Mouse (Mus musculus) heart, postnatal 25 days (tissue): ENCODE data around the gene Tbc1d12. TPM values are rescaled to one million over a fixed set of nuclear protein-coding genes. Genes with fewer than 3 reads are reported as not detected.
"Not testable (repeated sequence)": the region's sequence is repeated elsewhere in the genome, so short reads cannot be mapped to it uniquely, and the experiment has no call there.

ENCODE experiments used
- DNase-seq: peaks from one replicate; pipeline ENCODE4 v3.0.0; 2022; ENCODE audit warnings: low spot score
- intact Hi-C: fragments of 180-260 bp; cut with DNase I; formaldehyde crosslinking; loops from one replicate; pipeline ENCODE4 v1.15.1; 2025
- total RNA-seq, 2 experiments: library from RNA; stranded (reverse); gene quantifications; 2 replicates each; pipeline ENCODE4 v1.2.3; 2021

Gene Tbc1d12
- total RNA-seq, result 1 to 10 TPM; 5.9 to 6.7 TPM

DNA sequence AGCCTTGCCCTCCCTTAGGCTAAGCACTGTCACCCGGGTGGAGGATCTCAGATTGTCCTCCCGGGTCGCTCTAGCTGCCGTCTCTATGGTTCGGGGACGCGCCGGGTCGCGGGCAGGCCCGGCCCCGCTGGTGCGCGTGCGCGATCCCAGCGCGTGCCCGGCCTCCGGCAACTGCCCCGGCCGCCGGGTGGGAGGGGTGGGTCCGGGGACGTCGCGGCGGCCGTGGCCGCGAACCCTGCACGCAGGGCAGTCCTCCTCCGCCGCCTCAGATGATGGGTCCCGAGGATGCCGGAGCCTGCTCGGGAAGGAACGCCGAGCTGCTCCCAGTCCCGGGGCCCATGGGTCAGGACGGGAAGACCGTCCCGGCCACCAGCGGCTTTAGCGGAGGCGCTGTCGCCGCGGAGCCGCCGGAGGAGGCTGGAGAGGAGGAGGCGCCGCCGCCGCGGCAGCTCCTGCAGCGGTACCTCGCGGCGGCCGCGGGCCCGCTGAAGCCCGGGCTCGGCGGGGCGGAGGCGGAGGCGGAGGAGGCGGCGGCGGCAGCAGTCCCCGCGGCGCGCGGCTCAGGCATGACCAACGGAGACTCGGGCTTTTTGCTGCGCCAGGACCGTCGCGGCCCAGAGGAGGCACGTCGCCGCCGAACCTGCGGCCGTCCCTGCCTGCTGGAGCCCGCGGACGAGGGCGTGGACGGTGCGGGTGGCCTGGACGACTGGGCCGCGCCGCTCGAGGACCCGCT lies at the start of gene Tbc1d12:
Gene Tbc1d12, plus strand, starts transcription at position 142 of the 733 bp plus-strand sequence.
- intact Hi-C loops, result loop anchor here (2.0 to 5.0 kb wide), 2 partner anchors 18 to 81 kb away; partner anchors contain the start of gene Noc3l
- peak; percentile 82 for DNase-seq

DNA sequence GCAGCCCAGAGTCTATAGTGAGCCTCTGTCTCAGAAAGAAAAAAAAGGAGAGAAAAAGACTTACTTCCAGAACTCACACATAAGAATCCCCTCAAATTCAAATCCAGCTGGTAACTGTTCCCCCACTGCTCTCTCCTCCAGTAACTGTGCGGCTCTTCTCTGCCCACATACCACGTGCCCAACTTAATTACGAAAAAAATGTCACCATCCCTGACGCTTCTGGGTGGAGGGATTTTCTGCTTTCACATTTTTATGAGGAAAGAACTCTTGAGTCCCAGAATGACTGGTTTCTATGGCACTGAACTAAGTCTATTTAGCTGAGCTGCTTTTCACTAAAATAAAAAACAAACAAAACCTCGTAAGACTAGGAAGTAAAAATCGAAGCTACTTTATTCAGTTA lies 48.6 kb upstream of the Tbc1d12 start:
- DNase-seq, result no peak
- intact Hi-C loops, result no loop called here

DNA sequence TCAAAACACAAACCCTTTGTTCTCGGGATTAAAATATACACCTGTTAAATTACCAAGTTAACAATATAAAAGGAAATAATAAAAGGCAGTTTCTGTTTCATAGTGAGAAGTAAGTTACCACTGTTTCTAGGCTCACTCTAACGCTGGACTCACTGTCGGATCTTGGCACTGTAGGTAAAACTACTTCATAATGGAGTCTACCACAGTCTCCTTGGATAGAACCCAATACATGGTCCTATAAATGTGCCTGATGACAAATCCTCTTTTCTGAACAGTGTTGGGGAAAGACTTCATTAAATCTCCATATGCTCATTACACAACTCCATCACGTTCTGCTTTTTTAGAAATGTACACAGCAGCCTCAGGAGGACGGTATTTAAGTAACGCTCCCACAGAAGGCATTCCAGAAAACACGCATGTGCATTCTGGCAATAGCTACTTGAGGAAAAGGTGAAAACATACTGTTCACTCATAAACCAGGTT lies 42.8 kb upstream of the Tbc1d12 start:
- intact Hi-C loops, result no loop called here
- no peak for DNase-seq

DNA sequence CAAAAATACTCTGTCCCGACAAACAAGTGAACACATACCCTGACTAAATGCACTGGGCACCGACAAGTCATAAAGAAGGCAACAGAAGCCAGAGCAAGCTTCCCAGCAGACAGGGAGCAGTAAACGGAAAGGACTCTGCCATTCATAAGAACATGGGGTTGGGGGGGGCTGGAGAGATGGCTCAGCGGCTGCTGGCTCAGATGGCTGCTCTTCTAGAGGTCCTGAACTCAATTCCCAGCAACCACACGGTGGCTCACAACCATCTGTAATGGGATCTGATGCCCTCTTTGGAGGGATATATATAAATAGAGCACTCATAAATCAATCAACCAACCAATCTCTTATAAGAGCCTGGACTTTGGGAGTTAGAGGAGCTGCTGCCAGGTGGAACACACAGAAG lies 39.8 kb upstream of the Tbc1d12 start:
- intact Hi-C loops, result no loop called here
- DNase-seq, result no peak

GRCm38 (mm10) chr19:38798291-38798690 lies 38.1 kb upstream of the Tbc1d12 start:
- intact Hi-C loops, result no loop called here
- DNase-seq, result no peak

GRCm38 (mm10) chr19:38798801-38799200 lies 37.6 kb upstream of the Tbc1d12 start:
- intact Hi-C loops, result no loop called here
- no peak for DNase-seq

DNA sequence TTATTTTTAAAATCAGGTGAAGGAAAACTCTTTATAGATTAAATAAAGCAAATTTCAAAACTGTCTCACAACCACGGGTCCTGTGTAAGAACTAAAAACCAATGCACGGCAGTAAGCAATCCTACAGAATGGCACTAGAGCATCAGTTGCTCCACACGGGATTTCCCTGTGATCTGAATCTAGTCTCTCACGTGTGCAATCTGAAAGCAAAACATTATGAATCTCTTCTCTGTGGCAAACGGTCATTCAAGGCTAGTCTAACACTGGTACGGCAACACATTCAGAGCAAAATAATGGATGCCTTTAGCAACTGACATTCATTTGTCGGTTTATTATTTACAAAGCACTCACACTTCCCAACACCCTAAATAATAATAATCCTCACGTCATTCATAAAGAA lies 18.2 kb upstream of the Tbc1d12 start:
- DNase-seq, result no peak
- intact Hi-C loops, result loop anchor here (2.0 to 5.0 kb wide), 2 partner anchors 19 to 99 kb away; partner anchors contain the start of gene Tbc1d12

DNA sequence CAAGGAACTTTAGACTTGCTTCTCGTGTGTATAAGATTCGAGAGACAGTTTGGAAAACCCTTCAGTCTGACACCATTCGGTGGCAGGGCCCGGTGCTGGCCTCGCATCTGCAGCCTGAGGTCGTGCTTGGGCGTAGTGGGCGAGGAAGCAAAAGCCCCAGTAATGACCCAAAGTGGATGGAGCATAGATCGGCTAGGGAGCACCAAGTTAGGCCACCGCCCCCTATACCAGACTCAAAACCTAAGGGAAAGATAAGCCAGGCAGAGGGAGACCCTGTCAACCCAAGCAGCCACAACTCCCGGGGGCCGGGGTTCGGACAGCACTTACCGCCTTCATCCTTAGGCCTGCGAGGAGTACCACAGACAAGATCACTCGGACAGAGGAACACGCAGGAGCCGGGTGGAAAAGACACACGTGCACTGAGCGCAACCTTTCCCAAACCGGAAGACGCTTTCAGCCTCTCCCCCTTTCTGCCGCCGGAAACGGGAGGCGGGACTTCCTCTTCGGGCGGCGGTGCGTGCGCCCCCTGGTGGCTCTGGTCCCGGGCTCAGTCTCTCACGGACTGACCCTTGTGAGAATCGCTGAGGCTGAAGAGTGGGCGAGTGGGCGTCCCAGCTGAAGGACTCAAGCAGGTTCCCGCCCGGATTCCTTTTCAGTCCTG lies 17.5 kb upstream of the Tbc1d12 start, which contains the start of gene Noc3l:
Gene Noc3l, minus strand, starts transcription at position 472 of the 661 bp plus-strand sequence.
- intact Hi-C loops, result loop anchor here (2.0 to 5.0 kb wide), 2 partner anchors 18 to 98 kb away; partner anchors contain the start of gene Tbc1d12

GRCm38 (mm10) chr19:38819427-38819802 lies 17.0 kb upstream of the Tbc1d12 start:
- intact Hi-C loops, result loop anchor here (2.0 to 5.0 kb wide), 2 partner anchors 17 to 98 kb away; partner anchors contain the start of gene Tbc1d12
- DNase-seq, result no peak

More for the DNA sequence above, 17.5 kb upstream of the Tbc1d12 start, which contains the start of gene Noc3l:
- DNase-seq, result peak; percentile 79

DNA sequence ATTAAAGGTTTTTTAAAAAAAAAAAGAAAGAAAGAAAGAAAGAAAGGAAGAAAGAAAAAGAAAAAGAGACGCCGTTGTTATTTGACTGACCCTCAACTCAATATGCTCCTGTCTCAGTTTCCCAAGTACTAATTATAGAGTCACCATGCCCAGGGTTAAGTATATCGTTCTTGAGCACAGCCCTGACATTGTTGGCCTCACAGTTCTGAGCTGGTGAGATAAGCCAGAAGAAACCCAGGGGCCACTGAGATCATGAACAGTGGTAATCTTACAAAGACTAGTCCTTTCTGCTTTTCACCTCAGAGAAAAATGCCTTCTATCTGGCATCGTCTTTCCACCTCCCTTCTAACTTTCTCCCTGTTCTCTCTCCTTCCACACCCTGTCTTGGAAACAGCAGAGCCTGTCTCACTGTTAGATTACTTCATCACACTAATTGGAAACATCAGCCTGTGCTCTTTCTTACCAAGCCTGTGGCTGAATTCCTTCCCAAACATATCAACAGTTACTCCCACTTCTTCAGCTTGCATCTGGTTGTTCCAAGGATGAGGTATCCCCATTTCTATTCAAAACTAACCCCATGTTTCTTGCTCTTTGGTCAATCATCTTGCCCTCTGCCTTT lies 16.1 kb upstream of the Tbc1d12 start:
- intact Hi-C loops, result no loop called here
- no peak for DNase-seq

- no peak for DNase-seq
- intact Hi-C loops, result no loop called here
These were observed 3.2 kb upstream of the Tbc1d12 start for GRCm38 (mm10) chr19:38833224-38833623.

- DNase-seq, result no peak
- intact Hi-C loops, result loop anchor here (2.0 to 5.0 kb wide), 2 partner anchors 17 to 81 kb away; partner anchors contain the start of gene Noc3l
These were observed 318 bp upstream of the Tbc1d12 start for GRCm38 (mm10) chr19:38836084-38836437.

GRCm38 (mm10) chr19:38837171-38837641 lies 827 bp downstream of the Tbc1d12 start:
- intact Hi-C loops, result loop anchor here (2.0 to 5.0 kb wide), 2 partner anchors 18 to 80 kb away; partner anchors contain the start of gene Noc3l
- peak; percentile 49 for DNase-seq

DNA sequence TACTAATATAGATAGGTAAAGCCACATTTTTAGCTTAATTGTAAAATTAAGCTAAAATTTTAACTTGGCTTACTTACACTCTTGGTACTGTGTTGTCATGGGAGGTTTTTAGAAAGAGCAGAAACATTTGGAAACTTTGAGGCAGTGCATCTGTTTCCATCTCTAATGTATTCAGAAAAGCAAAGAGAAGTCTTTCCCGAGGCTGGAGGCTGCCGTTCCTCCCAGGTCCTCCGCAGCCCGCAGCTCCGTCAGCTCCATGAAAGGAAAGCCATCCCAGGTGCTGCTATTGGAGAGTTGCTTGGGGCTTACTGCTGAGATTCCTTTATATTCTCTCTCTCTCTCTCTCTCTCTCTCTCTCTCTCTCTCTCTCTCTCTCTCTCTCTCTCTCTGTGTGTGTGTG lies 8.4 kb downstream of the Tbc1d12 start:
- intact Hi-C loops, result no loop called here

DNA sequence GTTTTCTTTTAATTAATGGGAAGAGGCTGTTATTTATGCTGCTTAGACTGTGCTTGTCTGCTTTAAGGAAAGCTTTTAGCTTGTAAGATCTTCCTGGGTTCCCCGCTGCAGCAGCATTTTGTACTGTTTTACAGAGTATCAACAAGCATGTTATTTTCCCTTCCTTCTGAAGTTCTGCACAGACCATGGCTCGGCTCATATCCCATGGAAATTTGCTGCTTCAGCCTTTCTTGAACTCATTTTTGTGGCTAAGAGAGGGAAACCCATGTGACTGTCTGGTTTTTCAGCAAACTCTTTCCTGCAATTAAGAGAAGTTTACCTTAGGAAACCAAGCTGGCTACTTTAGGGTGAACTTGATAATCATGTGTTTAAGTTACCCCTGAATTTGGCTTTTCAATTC lies 10.0 kb downstream of the Tbc1d12 start:
- no peak for DNase-seq
- intact Hi-C loops, result no loop called here

More for the DNA sequence above, 8.4 kb downstream of the Tbc1d12 start:
- no peak for DNase-seq

- intact Hi-C loops, result no loop called here
- no peak for DNase-seq
These were observed 21.8 kb downstream of the Tbc1d12 start for GRCm38 (mm10) chr19:38858224-38858623.

DNA sequence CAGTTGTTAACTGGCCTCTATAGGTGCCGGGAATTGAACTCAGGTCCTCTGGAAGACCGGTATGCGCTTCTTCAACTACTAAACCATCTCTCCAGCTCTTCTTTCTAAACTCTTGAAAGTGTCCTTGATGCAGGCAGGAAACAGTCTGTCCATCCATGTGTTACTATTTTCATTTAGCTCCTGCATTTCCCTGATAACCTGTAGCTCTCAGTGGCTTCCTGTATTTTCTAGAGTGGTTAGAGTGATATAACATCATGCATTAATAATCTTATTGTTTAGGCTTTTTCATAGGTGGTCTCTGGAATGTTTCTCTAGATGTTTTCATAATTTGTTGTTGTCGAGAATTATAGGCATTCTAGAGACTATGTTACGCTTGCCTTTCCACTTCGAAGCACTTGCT lies 26.1 kb downstream of the Tbc1d12 start:
- intact Hi-C loops, result no loop called here

GRCm38 (mm10) chr19:38874825-38875224 lies 38.4 kb downstream of the Tbc1d12 start:
- DNase-seq, intact Hi-C loops: not testable (repeated sequence)

More for the DNA sequence above, 26.1 kb downstream of the Tbc1d12 start:
- DNase-seq, result no peak

DNA sequence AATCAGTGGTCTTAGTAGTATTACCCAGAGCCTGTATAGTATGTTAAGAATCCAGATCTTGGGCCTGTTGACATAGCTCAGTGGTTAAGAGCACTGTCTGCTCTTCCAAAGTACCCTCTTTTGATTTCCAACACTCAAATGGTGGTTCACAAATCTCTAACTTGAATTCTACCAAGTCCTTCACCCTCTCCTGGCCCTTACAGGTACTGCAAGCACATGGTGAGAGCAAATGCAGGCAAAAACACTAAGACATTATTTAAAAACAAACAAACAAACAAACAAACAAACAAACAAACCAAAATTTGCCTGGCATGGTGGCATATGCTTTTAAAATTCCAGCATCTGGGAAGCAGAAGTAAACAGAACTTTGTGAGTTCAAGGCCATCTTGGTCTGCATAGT lies 43.9 kb downstream of the Tbc1d12 start:
- DNase-seq, result no peak

More for the DNA sequence above, 43.9 kb downstream of the Tbc1d12 start:
- intact Hi-C loops, result no loop called here
